Mouse (Mus musculus) forebrain, embryonic 10.5 days (tissue): ENCODE data around the gene Pde6b. TPM values are rescaled to one million over a fixed set of nuclear protein-coding genes. Genes with fewer than 3 reads are reported as not detected.

Experiments used
- DNase-seq: peaks from one replicate; pipeline ENCODE4 v3.0.0-alpha.2; 2017; ENCODE audit warnings: low spot score; ENCODE audit errors: extremely low spot score
- H3K27ac ChIP-seq: fragments of 300-500 bp; sonication (generic); 2 replicates; pipeline ENCODE4 v1.5.1; 2016; ENCODE audit warnings: mild to moderate bottlenecking
- H3K27me3 ChIP-seq: fragments of 300-500 bp; sonication (generic); 2 replicates; pipeline ENCODE4 v1.6.1; 2016; ENCODE audit warnings: mild to moderate bottlenecking; ENCODE audit not compliant: poor library complexity, severe bottlenecking
- H3K36me3 ChIP-seq: fragments of 300-500 bp; sonication (generic); replicated peaks from 2 replicates; pipeline ENCODE4 v1.6.1; 2016; ENCODE audit warnings: mild to moderate bottlenecking, moderate library complexity
- H3K4me1 ChIP-seq: fragments of 300-500 bp; sonication (generic); 2 replicates; pipeline ENCODE4 v1.6.1; 2016
- H3K4me3 ChIP-seq: fragments of 300-500 bp; sonication (generic); 2 replicates; pipeline ENCODE4 v1.5.1; 2016; ENCODE audit warnings: mild to moderate bottlenecking, moderate library complexity
- H3K9me3 ChIP-seq: fragments of 300-500 bp; sonication (generic); 2 replicates; pipeline ENCODE4 v1.6.1; 2016; ENCODE audit warnings: mild to moderate bottlenecking, moderate library complexity
- WGBS: fragments of 180-500 bp; shearing (Covaris S2); methylation state at CpG from one replicate; pipeline ENCODE4 v1.1.7; 2016; 5-methylcytosine and 5-hydroxymethylcytosine counted together
- polyA plus RNA-seq: library from polyadenylated mRNA; unstranded; fragments of >200 nt; fragmentation: Nextera tagmentation; extraction: Ambion mirVana; gene quantifications from 2 replicates; pipeline ENCODE4 v1.2.1, GENCODE M21; 2016

Gene Pde6b
- polyA plus RNA-seq, 1 experiment from 2014 or later, result 0.20 TPM

DNA sequence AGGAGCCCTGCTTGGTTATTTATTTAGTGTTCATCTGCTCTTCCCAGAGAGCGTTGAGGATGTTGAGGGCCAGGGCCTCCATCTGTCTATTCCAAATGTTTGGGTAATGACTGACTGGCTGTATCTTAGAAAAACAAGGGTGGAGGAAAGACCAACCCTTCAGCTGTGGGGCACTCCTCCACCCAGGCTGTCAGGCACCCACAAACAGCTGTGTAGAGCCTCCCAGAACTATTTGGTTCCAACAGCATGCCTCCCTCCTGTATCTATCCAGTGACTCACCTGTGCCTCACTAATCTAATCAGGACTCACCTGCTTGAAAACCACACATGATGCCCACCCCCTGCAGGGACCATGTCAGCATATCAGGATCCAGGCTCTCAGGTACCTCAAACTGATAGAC lies 64.2 kb downstream of the Pde6b start:
- Histone ChIP-seq H3K27ac (no peak overlapping the region), H3K9me3 (no peaks in the 10 kb centered on the region), H3K27me3 (peaks cover 27% of the 10 kb centered on the region), H3K4me1 (peaks cover 19% of the 10 kb centered on the region), H3K36me3 (no peaks in the 10 kb centered on the region), H3K4me3 (no peak overlapping the region)
- 98% methylated on average over 1 of the region's 1 CpGs for WGBS
- no peak for DNase-seq

DNA sequence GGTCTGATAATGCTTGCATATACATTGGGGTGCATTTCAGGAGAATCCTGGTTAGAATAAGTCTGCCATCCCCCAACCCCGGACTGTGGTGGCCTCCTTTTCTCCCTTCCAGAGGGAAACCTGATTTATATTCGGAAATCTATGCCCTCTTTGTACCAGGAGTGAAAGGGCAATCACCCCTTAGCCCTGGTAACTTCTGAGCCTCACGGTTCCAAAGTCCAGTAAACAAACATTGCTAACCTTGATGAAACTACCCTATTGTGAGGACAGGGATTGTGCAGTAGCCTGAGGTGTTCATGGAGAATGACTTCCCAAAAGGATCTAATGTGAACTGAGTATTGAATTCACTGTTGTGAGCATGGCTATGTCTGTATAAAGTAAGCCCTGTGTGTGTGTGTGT lies 65.9 kb downstream of the Pde6b start:
- Histone ChIP-seq H3K4me3 (no peak overlapping the region), H3K27ac (no peak overlapping the region), H3K4me1 (peaks cover 9% of the 10 kb centered on the region), H3K27me3 (peaks cover 21% of the 10 kb centered on the region), H3K36me3 (no peaks in the 10 kb centered on the region), H3K9me3 (no peaks in the 10 kb centered on the region)
- 50% methylated on average over 3 of the region's 3 CpGs for WGBS
- no peak for DNase-seq

DNA sequence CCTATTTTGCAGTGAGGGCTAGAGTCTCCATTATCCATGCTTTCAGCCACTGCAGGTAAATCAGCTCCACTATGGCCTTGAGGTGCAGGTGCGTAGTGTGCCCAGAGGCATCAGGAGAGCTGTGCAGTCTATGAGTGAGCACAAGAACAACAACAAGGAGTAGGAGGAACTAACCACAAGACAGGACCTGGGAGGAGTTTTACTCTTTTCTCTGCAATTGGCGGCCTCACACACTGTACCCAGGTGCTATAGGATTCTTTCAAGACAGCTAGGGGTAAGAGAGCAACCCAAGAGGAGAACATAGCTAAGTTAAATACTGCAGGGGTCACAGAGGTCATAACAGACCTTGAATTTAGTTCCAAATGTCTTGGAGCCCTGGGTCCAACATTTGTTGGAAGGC lies 70.5 kb downstream of the Pde6b start:
- Histone ChIP-seq H3K36me3 (peaks cover 4% of the 10 kb centered on the region; the same call in 1 of the 2 replicates), H3K9me3 (no peaks in the 10 kb centered on the region), H3K27ac (no peak overlapping the region), H3K27me3 (peaks cover 21% of the 10 kb centered on the region), H3K4me3 (no peak overlapping the region), H3K4me1 (peaks cover 29% of the 10 kb centered on the region)
- no peak for DNase-seq
- WGBS, result 79% methylated on average over 2 of the region's 2 CpGs

DNA sequence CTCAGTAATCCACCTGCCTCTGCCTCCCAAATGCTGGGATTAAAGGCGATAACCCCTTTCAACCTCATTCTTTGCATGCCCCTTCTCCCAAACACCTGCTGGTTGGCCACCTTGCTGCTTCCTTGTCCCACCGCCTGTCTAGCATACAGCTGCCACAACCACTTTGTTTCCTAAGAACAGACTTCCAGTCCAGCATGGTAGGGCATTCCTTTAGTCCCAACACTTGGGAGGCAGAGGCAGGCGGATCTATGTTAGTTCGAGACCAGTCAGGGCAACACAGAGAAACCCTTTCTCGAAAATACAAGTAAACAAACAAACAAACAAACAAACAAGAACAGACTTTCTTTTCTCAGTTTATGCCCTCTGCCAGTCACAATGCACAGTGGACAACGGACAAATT lies 72.3 kb downstream of the Pde6b start:
- peaks cover 37% of the 10 kb centered on the region for H3K4me1 ChIP-seq
- WGBS, result 38% methylated on average over 6 of the region's 6 CpGs
- peaks cover 21% of the 10 kb centered on the region for H3K27me3 ChIP-seq
- H3K27ac ChIP-seq, result peak overlapping the region; percentile 97
- H3K9me3 ChIP-seq, result no peaks in the 10 kb centered on the region
- no peak for DNase-seq
- peaks cover 9% of the 10 kb centered on the region for H3K36me3 ChIP-seq
- peak overlapping the region; percentile 91 for H3K4me3 ChIP-seq

DNA sequence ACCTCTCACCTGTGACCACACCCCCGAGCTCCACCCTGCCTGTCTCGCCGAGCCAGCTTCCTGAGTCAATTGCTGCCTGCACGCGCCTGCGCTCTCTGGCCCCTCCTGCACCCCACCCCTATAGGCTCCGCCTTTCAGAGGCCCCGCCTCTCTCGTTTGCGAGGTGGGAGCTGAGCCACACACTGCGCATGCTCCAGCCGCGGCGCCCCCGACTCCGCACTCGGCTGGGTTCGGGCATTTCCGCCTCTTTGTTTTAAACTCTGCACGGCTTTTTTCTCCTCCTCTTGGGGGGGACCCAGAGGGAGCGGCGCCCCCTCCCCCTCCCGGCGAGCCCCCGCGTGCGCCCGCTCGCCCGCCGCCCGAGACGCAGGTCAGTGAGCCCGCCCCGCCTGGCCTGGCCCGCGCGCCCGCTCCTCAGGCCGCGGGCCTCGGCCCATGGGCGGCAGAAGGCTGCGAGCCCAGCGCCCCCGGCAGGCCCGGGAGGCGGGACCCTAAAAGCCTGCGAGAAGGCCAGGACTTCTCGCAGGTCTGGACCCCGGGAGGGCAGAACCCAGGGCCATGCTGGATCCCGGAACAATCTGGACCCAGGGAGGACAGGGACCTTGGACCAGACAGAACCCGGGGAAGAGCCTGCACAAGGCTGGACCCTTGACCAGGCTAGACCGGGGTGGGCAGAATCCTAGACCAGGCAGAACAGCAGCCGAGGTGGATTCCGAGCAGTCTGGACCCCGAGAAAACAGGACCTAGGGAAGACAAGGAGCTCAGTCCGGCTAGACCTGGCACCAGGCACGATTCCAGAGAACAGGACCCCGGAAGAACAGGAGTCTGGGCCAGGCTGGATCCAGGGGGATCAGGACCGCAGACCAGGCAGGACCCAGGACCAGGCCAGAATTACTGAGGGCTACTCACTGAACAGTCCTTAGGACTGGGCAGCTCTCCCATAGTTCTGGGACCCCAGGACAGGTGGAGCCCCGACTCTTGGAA lies 73.2 kb downstream of the Pde6b start, which contains the start of gene Pcgf3:
Pcgf3 (plus strand) TSS at position 151 of the 984 bp plus-strand sequence.
- Histone ChIP-seq H3K9me3 (no peaks in the 10 kb centered on the region), H3K27ac (peak within 1 kb of the TSS; percentile 97), H3K36me3 (peaks cover 16% of the 10 kb centered on the region), H3K4me1 (peaks cover 37% of the 10 kb centered on the region), H3K4me3 (peak within 1 kb of the TSS; percentile 91), H3K27me3 (peaks cover 21% of the 10 kb centered on the region)
- peak; percentile 97 for DNase-seq
- 1% methylated on average over 61 of the region's 62 CpGs for WGBS

DNA sequence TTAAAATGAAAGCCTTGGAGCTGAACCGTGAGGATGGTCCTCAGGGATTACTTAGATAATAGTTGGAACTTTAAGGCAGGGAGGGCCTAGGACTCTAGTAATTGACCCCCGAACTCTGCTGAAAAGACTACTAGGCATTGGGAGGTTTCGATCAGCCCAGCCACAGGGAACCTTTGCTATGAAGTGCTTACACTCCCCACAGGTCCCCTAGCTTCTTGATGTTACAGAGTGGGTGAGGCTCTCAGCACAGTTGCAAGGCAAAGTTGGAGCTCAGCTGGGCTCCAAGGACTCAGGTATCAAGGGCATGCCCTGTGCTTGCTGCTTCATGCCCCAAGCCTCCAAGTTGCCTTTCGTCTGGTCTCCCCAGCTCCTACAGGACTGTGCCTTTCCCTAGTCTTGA lies 74.3 kb downstream of the Pde6b start:
- peaks cover 21% of the 10 kb centered on the region for H3K27me3 ChIP-seq
- peaks cover 37% of the 10 kb centered on the region for H3K4me1 ChIP-seq
- DNase-seq, result no peak

DNA sequence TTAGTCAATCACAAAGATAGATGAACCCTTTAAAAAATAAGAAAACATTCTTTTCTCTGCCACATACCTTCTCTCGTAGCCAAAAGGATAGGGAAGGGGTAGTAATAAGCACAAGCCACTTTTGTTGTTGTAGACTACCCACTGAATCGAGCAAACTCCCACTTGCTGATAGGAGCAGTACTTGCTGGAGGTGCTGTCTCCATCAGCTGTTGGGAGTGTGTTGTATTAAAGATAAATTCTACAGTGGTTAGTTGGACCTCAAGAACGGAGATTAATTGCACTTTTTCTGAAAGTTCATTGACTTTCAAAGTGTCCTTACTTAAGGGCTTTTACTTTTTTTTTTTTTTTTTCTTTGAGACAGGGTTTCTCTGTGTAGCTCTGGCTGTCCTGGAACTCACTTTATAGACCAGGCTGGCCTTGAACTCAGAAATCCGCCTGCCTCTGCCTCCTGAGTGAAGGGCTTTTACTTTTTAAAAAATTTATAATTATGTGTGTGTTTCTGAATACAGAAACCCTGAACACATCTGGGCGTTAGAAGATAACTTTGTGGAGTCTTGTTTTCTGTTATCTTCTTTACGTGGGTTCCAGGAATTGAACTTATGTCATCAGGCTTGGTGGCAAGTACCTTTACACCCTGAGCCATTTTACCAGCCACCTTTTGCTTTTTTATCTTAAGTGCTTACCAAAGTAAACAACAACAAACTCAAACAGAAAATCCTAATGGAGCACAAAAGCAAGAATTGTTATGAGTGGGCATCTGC lies 77.1 kb downstream of the Pde6b start:
- H3K4me3 ChIP-seq, result no peak overlapping the region
- no peak for DNase-seq
- peaks cover 36% of the 10 kb centered on the region for H3K4me1 ChIP-seq
- WGBS, result 90% methylated on average over 6 of the region's 6 CpGs
- H3K36me3 ChIP-seq, result peaks cover 31% of the 10 kb centered on the region
- no peaks in the 10 kb centered on the region for H3K27me3 ChIP-seq
- no peak overlapping the region for H3K27ac ChIP-seq
- no peaks in the 10 kb centered on the region for H3K9me3 ChIP-seq

More for the DNA sequence above, 74.3 kb downstream of the Pde6b start:
- peak overlapping the region; percentile 97 for H3K27ac ChIP-seq
- H3K36me3 ChIP-seq, result peaks cover 24% of the 10 kb centered on the region
- 54% methylated on average over 4 of the region's 4 CpGs for WGBS
- no peaks in the 10 kb centered on the region for H3K9me3 ChIP-seq
- H3K4me3 ChIP-seq, result peak overlapping the region; percentile 91

DNA sequence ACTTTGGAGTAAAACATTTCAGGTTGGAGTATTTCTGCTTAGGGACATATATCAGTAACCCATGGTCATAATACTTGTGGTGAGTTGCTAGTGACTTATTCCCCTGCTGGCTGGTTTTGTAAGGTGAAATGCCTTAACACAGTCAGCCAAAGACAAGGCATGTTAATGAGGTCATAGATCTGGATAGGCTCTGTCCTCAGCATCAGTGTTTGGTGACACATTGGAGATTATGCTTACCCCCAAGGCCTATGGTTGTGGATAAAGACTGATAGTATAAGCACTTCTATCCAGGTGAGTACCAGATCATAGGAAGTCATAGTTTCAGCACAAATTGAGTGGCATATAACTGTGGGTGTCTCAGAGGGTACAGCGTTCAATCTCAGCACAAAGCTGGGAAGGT lies 78.5 kb downstream of the Pde6b start:
- H3K27ac ChIP-seq, result no peak overlapping the region
- no peaks in the 10 kb centered on the region for H3K9me3 ChIP-seq
- H3K36me3 ChIP-seq, result peaks cover 37% of the 10 kb centered on the region
- DNase-seq, result no peak
- no peaks in the 10 kb centered on the region for H3K27me3 ChIP-seq
- no peak overlapping the region for H3K4me3 ChIP-seq
- WGBS, result 100% methylated on average over 1 of the region's 1 CpGs
- peaks cover 29% of the 10 kb centered on the region for H3K4me1 ChIP-seq

DNA sequence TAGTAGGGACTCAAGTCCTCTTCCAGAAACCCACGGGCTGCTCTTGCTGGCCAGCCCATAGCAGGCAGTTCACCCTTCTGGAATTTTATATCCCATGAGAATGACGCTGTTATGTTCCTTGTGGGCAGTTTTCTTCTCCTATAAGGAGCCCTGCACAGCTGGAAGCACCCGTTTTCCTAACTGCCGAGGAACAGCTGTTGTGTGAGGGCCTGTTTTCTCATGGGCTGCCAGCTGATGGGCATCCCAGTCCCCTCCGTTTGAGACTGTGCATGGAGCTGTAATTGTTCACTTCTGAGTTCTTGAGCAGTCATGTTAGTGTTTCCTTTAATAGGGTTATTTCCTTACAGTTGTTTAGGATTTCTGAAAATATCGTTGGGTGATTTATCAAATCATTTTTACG lies 81.4 kb downstream of the Pde6b start:
- H3K9me3 ChIP-seq, result no peaks in the 10 kb centered on the region
- no peaks in the 10 kb centered on the region for H3K4me1 ChIP-seq
- H3K27ac ChIP-seq, result no peak overlapping the region
- H3K27me3 ChIP-seq, result no peaks in the 10 kb centered on the region
- H3K4me3 ChIP-seq, result no peak overlapping the region
- WGBS, result 90% methylated on average over 7 of the region's 7 CpGs
- H3K36me3 ChIP-seq, result peaks cover 63% of the 10 kb centered on the region
- no peak for DNase-seq

DNA sequence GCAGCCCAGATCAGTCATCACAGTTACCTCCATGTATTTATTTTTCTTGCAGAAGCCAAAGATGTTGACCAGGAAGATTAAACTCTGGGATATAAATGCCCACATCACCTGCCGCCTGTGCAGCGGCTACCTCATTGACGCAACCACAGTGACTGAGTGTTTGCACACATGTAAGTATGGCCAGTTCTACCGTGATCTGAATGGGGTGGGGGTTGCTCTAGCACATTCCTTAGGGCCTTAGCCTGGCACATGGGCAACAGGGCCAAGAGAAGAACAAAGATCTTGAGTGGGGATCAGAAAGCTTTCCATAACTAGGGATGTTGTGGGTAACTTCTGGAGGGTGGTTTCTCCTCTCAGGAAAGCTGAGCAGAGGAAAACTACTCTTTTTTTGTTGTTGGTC lies 85.5 kb downstream of the Pde6b start:
- H3K36me3 ChIP-seq, result peaks cover 79% of the 10 kb centered on the region
- WGBS, result 94% methylated on average over 4 of the region's 4 CpGs
- no peak for DNase-seq

DNA sequence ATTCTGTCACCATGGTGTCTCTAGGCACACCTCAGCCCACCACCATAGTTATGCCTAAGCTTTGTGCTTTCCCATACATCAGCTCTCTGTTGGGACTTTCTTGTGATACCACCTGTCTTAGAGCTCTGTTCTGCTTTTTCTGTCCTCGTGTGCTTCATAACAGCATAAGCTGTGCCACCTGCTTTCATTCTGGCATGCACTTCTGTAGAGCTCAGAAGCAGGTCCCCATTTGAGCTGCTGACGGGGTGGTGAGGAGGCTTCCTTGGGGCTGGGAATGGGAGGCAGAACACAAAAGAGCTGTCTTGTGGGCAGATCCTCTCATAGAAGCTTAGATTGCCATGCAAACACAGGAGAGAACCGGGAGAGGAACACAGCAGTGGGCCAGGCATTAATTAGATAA lies 87.8 kb downstream of the Pde6b start:
- Histone ChIP-seq H3K4me1 (no peaks in the 10 kb centered on the region), H3K9me3 (no peaks in the 10 kb centered on the region), H3K36me3 (peaks cover 93% of the 10 kb centered on the region), H3K27me3 (no peaks in the 10 kb centered on the region), H3K27ac (no peak overlapping the region), H3K4me3 (no peak overlapping the region)
- no peak for DNase-seq
- WGBS, result 92% methylated on average over 3 of the region's 3 CpGs

More for the DNA sequence above, 85.5 kb downstream of the Pde6b start:
- Histone ChIP-seq H3K4me3 (no peak overlapping the region), H3K27ac (no peak overlapping the region), H3K4me1 (no peaks in the 10 kb centered on the region), H3K9me3 (no peaks in the 10 kb centered on the region), H3K27me3 (no peaks in the 10 kb centered on the region)
